Mouse (Mus musculus): Measurements from ENCODE around the gene Zan. TPM values are rescaled to one million over a fixed set of nuclear protein-coding genes. Genes with fewer than 3 reads are reported as not detected.

Zan gene
- total and polyA plus RNA-seq, 3 experiments = 0.04 to 0.10 TPM; not detected in 1

DNA sequence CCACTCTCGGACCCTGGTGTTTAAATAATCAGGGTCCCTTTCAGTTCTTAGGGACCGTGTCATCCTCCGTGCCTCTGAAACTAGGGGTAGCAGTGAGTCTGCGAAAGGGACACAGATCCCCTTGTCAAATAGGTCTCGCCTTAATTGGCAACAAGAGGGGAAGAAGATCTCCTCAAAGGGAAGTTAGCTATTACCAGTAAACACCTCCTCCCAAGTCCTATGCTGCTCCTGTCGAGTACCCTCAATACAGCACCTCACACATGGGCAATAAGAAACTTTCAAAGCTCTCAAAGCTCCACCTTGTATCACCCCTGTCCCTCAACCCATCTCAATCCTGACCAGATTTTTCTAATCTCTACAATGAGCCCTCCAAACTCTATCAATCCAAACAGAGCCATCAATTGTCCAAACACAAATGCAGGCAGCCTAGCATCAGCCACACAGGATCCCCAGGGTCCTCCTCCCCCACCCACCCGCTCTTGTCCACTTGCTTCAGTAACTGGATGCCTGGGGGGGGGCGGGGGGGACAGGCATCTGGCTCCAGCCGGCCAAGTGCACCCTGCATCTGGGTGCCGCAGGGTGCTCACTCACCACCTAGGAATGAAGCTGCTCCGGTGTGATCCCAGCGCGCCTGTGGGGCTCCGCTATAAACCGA, 143.9 kb downstream of the Zan start:
- peaks cover 2 to 25% of the 10 kb centered on the region in 2 experiments for H3K36me3 ChIP-seq (replicated peaks in 1 of 2; ENCODE audit: control insufficient read depth in 1 of 2, insufficient read depth in 1 of 2, low read length in 1 of 2)
- in situ Hi-C loops (cut with MboI; ENCODE audit: low pct_ligation_motif_present, low pct_unique_long_range_greater_than_20kb, low sequenced_read_pairs) (loop anchor here (10.0 kb wide), 1 partner anchor 152 kb away; no protein-coding TSS in a partner anchor), dilution Hi-C loops (cut with MboI; ENCODE audit: extremely low pct_ligation_motif_present, extremely low pct_unique_long_range_greater_than_20kb, low sequenced_read_pairs) (no loop called here)
- peak overlapping the region; percentile 71 to 75 (median 74) for H3K4me3 ChIP-seq (replicated peaks in 1 of 3; ENCODE audit: low read depth in 2 of 3, low read length in 2 of 3, poor library complexity in 1 of 3)
- no peaks in the 10 kb centered on the region for H3K9me3 ChIP-seq (replicated peaks; ENCODE audit: low read length)
- peaks cover 14 to 34% of the 10 kb centered on the region in 2 experiments for H3K4me1 ChIP-seq (ENCODE audit: control insufficient read depth in 1 of 2, insufficient read depth in 2 of 2)
- 0 out of 2 replicates have a peak, but pooled peaks have one; percentile 25 for TF ChIP-seq NELFE (IDR thresholded peaks at IDR 0.05; ENCODE audit: low read depth, low read length)
- TF ChIP-seq CHD2 (IDR thresholded peaks at IDR 0.05; ENCODE audit: low read length) = no peak
- TF ChIP-seq RCOR1 (conservative IDR thresholded peaks at IDR 0.05; ENCODE audit: low read depth, low read length) = no peak
- no peaks in the 10 kb centered on the region for H3K79me2 ChIP-seq (replicated peaks; ENCODE audit: control insufficient read depth, extremely low read depth, insufficient read depth, poor library complexity, severe bottlenecking)
- peak overlapping the region; percentile 68 for H3K4me2 ChIP-seq (ENCODE audit: insufficient read depth, low read depth, poor library complexity, severe bottlenecking)
- peaks cover 28% of the 10 kb centered on the region for H3K27me3 ChIP-seq (replicated peaks)
- no peak for DNase-seq (ENCODE audit: extremely low read depth)
- H3K9ac ChIP-seq (ENCODE audit: insufficient read depth, low read depth) = peak overlapping the region; percentile 81
- H3K27ac ChIP-seq (ENCODE audit: insufficient read depth, low read depth) = no peak overlapping the region

DNA sequence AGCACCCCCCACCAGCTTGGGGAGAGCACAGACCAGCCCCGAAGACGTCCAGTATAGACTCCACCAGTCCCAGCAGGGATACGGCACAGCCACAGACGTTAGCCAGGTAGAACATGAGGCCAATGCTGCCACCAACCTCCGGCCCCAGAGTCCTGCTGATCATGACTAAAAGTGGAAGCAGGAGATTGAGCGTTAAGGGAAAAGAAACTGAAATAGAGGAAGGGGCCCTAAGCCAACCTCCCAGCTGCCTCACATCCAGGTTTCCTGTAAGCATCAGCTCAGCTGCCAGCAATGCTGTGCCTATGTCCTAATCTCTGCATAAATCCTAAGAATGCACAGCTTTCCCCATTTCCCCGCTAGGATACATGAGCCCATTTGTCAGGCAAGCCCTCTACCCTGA, 146.0 kb downstream of the Zan start:
- Histone ChIP-seq H3K4me2 (ENCODE audit: insufficient read depth, low read depth, poor library complexity, severe bottlenecking) (no peak overlapping the region), H3K36me3 (replicated peaks in 1 of 2; ENCODE audit: control insufficient read depth in 1 of 2, insufficient read depth in 1 of 2, low read length in 1 of 2) (peaks cover 2 to 43% of the 10 kb centered on the region in 2 experiments), H3K79me2 (replicated peaks; ENCODE audit: control insufficient read depth, extremely low read depth, insufficient read depth, poor library complexity, severe bottlenecking) (no peaks in the 10 kb centered on the region), H3K27me3 (replicated peaks) (peaks cover 11% of the 10 kb centered on the region), H3K27ac (ENCODE audit: insufficient read depth, low read depth) (no peak overlapping the region), H3K4me1 (ENCODE audit: control insufficient read depth in 1 of 2, insufficient read depth in 2 of 2) (peaks cover 14 to 35% of the 10 kb centered on the region in 2 experiments), H3K4me3 (replicated peaks in 1 of 3; ENCODE audit: low read depth in 2 of 3, low read length in 2 of 3, poor library complexity in 1 of 3) (no peak overlapping the region), H3K9ac (ENCODE audit: insufficient read depth, low read depth) (no peak overlapping the region), H3K9me3 (replicated peaks; ENCODE audit: low read length) (no peaks in the 10 kb centered on the region)
- DNase-seq (ENCODE audit: extremely low read depth) = peak; percentile 49
- in situ Hi-C loops (cut with MboI; ENCODE audit: low pct_ligation_motif_present, low pct_unique_long_range_greater_than_20kb, low sequenced_read_pairs) (loop anchor here (10.0 kb wide), 1 partner anchor 154 kb away; no protein-coding TSS in a partner anchor), dilution Hi-C loops (cut with MboI; ENCODE audit: extremely low pct_ligation_motif_present, extremely low pct_unique_long_range_greater_than_20kb, low sequenced_read_pairs) (no loop called here)
- TF ChIP-seq MXI1 (IDR thresholded peaks at IDR 0.05; ENCODE audit: low read depth, low read length) = no peak
- peak; percentile 66 for TF ChIP-seq EP300 (IDR thresholded peaks at IDR 0.05; ENCODE audit: low read length)
- TF ChIP-seq NRF1 (IDR thresholded peaks at IDR 0.05; ENCODE audit: low read depth, low read length) = no peak
- no peak for TF ChIP-seq SIN3A (IDR thresholded peaks at IDR 0.05; ENCODE audit: low read length)
- no peak for TF ChIP-seq USF1 (IDR thresholded peaks at IDR 0.05; ENCODE audit: low read depth, low read length)
- 0 out of 2 replicates have a peak, but pooled peaks have one; percentile 11 for TF ChIP-seq BHLHE40 (IDR thresholded peaks at IDR 0.05; ENCODE audit: low read depth, low read length)
- no peak for TF ChIP-seq TBP (conservative IDR thresholded peaks at IDR 0.05; ENCODE audit: low read depth, low read length)
- no peak for TF ChIP-seq JUND (conservative IDR thresholded peaks at IDR 0.05; ENCODE audit: low read depth, low read length)
- no peak for TF ChIP-seq MAX (IDR thresholded peaks at IDR 0.05; ENCODE audit: low read length)
- no peak for TF ChIP-seq KAT2A (IDR thresholded peaks at IDR 0.05; ENCODE audit: insufficient replicate concordance, low read length)
- TF ChIP-seq E2F4 (IDR thresholded peaks at IDR 0.05; ENCODE audit: insufficient replicate concordance, low read depth, low read length) = no peak
- TF ChIP-seq PAX5 (IDR thresholded peaks at IDR 0.05; ENCODE audit: low read length) = no peak
- TF ChIP-seq MAZ (IDR thresholded peaks at IDR 0.05; ENCODE audit: low read depth, low read length) = no peak
- TF ChIP-seq MEF2A (IDR thresholded peaks at IDR 0.05; ENCODE audit: borderline replicate concordance, low read depth, low read length) = no peak; the same call in 1 of the 2 replicates
- no peak for TF ChIP-seq ZC3H11A (IDR thresholded peaks at IDR 0.05; ENCODE audit: low read depth, low read length)
- no peak for TF ChIP-seq GABPA (IDR thresholded peaks at IDR 0.05; ENCODE audit: insufficient replicate concordance, low read depth, low read length)
- peak; percentile 71 for TF ChIP-seq IRF4 (IDR thresholded peaks at IDR 0.05; ENCODE audit: low read depth, low read length)
- no peak for TF ChIP-seq USF2 (conservative IDR thresholded peaks at IDR 0.05; ENCODE audit: low read depth, low read length)
- TF ChIP-seq ZMIZ1 (IDR thresholded peaks at IDR 0.05; ENCODE audit: low read depth, low read length) = no peak
- no peak for TF ChIP-seq MAFK (IDR thresholded peaks at IDR 0.05; ENCODE audit: insufficient replicate concordance, low read length)

All from CH12.LX (cell line).